Mouse (Mus musculus) yolk sac, embryonic 10.5 days (tissue): ENCODE results near the gene Oaz2.

Experiments used
- DNase-seq: peaks from one replicate; pipeline ENCODE4 v3.0.0-alpha.2; 2017; ENCODE audit warnings: low spot score

The Oaz2 gene

DNA sequence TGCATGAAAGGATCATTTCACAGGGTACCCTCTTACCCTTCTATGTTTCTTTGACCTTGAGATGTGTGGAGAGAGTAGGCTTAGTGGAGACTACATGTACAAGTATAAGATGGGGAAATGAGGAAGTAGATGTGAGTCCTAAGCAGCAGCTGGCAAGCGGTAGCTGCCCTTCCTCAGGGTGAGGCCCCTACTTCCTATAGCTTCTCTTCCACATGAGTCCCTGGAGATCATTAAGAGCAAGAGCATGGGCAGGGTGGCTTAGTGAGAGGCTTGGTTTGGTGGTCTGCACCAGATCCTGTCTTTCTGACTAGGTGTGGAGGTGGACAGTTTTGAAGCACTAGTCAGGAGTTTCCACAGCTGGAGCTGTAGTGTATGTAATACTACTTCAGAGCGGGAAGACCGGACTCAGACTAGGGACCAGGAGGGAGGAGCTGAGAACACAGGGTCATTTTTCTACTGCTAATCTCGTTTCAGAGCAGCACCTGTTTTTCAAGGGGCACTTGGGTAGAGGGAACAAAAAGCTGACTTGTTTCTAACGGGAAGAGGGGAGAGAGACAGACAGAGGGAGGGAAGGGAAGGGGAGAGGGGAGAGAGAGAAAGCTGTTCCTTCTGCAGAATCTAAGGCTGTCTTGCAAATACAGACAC is 25.3 kb downstream of the Oaz2 start:
- DNase-seq = no peak

DNA sequence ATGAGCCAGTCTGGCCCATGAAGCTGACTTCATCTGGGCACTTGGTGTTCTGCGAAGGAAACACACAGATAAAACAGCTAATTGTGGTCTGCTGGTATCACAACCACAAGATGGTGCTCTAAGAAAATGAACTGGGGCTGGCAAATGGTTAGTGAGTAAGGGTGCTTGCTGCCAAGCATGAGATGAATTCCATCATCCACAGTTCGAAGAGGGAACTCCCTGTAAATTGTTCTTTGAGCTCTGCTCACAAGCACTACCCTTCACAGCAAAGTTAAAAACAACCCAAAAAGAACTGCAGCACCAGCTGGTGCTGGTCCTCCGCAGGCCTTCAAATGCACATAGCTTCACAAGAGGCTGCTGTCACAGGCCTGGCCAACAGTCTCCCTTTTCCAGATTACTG is 27.8 kb downstream of the Oaz2 start:
- no peak for DNase-seq

DNA sequence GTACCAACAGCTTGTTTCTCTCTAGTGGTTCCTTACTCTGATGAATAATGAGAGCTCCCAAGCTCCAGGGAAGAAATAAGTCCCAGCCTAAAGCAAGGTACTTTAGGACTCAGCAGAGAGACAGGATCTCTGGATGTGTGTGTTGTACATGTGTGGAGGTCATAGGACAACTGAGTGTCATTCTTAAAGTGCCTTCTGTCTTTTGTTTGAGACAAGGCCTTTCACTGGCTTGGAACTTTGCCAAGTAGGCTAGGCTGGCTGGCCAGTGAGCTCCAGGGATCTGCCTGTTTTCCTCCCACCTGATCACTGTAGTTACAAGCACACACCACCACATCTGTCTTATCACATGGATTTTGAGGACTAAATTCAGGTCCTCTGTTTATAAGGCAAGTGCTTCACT is 28.5 kb downstream of the Oaz2 start:
- DNase-seq = no peak

DNA sequence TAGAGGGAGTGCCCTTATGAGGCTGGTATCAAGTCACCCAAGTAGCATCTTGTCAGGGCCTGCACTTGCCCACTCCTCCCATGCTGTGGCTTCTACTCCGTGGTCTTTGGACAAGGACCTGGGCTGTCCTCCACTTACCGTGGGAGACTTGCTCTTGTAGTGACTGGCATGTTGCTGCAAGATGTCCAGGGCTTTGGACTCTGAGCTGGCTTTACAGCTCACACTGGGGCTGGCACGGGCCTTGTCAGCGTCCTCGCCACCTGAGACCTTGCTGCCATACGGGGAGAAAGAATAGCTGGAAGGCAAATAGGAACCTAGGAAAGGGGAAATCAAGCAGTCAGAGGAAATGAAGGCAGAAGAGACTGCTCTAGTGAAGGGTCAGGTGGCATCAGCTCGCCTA is 29.6 kb downstream of the Oaz2 start:
- no peak for DNase-seq

DNA sequence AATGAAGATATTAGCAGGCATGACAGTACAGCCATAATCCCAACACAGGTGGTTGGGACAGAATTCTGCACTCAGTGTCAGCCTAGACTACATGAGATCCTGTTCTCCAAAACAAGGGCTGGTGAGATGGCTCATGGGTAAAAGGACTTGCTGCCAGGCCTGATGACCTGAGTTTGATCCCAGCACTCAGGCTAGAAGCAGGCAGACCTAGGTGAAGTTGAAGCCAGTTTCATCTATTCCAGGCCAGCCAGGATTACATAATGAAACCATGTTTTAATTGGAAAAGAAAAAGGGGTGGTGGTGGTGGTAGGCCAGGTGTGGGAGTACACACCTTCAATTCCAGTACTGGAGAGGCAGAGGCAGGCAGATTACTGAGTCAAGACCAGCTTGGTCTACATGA is 30.2 kb downstream of the Oaz2 start:
- DNase-seq = no peak

DNA sequence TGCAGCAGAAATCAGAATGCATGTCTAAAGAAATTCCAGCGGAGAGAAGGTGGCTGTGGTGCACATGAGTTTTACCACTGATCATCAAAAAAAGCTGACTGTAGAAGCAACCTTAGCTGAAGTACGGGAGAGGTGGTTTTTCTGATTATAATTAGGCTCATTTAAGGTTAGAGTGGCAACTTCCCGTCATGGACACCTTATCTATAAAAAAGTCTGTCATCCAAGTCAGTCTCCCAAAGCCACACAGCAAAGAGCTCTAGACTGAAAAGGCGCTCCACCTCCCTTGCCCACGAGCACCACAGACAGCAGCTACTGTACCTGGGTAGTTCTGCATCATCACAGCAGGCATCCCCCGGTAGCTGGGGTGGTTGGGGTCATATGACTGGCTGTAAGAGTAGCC is 32.7 kb downstream of the Oaz2 start:
- DNase-seq = no peak

DNA sequence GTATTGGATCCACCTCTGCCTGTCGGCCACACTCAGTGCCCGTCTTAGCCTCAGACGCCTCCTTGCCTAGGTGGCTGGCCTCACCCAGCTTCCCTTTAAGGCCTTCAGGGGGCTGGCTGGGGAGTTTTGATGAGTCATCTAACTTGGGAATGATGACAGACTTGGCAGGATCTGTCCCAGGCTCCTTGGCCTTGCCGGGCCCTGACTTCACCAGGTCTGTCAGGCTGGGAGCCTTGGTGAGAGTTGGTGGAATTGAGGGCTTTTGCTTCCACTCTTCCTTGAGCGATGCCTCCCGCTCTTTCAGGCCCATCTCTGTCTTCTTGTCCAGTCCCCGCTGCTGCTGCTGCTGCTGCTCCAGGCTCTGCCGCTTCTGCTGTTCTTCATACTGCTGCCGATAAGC is 34.5 kb downstream of the Oaz2 start:
- DNase-seq = no peak

DNA sequence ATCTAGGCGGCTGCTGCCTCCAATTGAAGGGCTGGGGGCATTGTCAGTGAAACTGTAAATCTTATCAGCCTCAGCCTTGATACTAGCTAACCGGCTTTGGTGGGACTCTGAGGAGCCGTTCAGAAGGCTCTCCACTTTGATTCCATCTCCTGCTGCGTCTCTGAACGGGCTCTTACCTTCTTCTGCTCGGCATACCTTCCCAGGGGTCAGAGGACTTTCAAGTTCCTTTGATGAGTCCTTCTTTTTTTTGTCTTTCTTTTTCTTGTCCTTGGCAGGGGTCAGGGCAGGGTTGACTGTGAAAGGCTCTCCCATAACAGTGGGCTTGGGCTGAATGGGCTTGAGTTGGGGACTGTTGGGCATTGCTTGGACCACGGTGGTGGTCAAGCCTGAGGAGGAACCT is 35.4 kb downstream of the Oaz2 start:
- no peak for DNase-seq

DNA sequence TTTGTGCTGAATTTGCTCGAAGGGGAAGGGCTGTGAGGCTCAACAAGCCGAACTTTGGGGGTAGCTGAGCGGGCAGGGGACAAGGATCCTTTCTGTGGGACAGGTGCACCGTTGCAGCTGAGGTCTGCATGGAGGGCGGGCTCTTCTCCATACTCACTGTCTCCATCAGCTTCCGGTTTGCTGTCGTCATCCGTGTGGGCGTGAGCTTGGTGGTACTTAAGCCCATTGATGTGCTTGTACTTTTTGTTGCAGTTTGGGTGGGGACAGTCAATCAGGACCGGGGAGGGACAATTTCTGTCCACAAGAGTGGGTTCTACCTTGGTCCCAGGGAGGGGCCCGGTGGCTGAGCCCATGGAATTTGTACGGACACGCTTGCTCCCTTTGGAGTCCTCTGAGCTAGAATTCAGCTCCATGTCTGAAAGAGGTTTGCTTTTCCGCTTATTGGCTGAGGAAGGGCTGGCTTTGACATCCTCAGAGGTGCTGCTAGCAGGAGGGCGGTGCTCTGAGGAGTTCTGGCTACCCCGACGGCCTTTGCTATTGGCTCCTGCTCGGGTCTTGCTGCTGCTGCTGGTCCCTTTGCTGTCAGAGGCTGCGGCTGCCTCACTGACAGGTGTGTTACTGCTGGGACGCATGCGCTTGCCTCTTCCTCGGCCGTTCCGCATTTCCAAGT is 36.3 kb downstream of the Oaz2 start:
- DNase-seq = no peak

DNA sequence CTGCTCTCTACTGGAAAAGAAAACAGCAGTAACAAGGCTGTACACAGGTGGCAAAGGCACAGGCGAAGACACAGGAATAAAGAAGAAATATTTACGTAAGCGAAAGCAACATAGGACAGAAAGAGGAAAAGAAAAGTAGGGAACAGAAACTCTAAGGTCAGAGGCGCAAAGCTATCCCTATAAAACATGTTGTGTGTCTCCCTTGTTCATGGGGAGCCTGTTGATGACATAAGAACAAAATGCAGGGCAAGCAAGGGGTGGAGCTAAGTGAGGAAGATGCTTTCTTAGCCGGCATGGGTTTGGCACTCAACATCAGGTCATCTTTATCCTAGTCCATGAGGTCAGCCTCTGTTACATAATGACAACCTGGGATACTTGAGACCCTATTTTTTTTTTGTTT is 50.4 kb downstream of the Oaz2 start:
- no peak for DNase-seq

DNA sequence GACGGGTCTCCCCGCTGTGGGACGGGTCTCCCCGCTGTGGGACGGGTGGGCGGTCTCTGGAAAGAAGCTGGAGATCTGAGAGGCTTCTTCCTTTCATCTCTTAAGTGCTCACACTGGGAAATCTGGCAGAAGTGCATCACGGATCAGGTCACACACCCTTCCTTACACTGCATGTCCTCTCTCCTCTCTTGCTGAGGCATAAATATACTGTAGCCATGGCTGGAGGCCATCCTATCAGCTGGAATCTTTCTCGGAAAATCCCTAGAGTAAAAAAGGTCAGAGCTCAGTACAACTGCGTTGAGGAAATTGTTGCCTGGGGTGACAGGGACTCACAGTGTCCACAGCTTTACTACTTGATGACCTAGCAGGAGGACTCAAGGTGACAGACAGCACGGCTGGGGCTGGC is 53.4 kb downstream of the Oaz2 start:
- no peak for DNase-seq

DNA sequence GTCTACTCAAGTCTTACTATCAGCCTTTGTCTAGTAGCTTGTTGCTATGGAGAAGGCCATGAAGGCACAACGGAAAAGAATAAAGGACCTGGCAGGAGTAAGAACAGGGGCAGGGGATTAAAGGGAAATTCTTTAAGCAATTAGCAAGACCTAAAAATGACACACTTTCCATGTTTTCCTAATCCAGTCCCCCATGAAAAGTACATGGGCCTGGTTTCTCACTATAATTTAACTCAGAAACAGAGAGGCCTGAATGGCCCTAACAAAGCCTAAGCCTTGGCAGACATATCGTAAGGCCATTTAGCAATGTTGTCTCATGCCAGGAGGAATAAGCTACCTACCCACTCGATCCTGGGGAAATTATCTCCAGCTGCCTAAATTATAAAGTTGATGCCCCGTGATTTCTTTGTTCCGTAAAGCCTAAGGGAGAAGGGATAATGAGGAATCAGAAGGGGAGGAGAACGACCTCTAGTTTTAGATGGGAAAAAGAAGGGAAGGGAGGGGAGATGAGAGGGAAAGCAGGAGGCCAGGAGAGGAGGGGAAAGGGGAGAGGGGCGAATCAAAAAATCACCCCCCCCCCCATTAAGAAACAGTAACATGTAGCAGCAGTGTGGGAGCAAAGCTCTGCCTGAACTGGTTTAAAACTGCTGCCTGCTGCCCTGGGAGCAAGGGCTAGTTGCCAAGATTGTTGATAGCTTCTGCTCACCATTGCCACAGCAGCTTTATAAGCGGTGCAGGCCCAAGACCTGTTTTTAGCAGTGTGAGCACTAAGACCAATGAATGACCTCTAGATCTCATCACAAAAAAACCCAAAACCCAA is 56.9 kb downstream of the Oaz2 start:
- DNase-seq = no peak

DNA sequence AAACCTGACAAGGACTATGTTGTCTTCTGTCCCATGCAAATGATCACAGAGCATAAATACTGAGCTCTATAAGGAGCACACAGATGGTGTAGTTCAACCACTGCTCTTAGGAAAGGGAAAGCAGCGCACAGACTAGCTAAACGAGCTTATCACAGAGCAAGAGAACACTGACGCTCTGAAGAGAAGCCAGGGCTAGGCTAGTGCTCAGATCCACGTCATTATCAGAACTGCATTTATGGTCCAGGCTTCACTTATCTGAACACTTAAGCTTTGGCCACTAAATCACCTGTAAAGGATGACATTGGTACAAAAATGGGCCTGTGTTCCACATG is 57.5 kb downstream of the Oaz2 start:
- no peak for DNase-seq

DNA sequence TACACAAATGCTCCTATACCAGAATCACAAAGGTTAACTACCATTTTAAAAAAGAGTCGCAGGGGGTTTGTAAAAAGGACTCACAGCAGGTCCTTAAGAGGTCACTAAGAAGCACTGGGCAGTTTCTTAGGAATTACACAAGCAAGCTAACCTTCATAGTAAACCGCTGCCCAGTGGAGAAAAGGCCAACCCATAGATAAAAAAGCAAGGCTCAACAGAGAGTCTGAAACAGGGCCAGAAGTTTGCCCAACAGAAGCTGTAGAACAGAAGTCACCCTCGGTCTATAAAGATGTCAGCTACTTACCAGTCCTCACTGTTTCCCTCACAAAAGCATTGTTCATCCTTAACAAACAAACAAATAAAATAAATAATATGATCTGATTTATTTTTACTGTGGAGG is 58.6 kb downstream of the Oaz2 start:
- no peak for DNase-seq

DNA sequence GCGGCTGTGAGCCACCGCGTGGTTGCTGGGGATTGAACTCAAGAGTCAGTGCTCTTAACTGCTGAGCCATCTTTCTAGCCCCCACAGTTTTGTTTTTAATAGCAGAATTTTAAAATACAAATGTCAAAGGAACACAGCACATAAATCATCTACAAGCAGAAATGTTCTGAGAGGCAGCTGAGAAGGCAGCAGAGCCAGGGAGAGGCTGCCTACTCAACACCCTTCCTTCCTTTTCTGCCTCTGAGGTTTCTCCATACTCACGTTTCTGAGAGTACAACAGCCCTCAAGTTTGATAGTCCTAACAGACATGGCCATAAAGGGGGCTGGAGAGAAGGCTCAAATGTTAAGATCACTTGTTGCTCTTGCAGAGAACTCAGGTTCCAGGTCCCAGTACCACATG is 59.7 kb downstream of the Oaz2 start:
- DNase-seq = no peak

DNA sequence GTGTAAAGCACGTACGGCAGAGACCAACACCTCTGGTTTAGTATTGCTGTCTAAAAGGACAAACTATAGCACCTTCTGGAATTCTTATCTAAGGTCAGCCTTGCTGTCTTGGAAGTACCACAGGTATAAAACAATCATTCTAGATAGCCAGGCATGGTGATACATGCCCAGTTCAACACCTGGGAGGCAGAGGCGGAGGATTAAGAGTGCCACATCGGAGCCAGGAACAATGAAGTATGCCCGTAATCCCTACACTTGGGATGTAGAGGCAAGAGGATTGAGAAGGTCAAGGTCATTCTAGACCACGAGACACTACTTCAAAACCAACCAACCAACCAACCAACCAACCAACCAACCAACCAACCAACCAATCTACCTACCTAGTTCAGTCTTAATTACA is 60.8 kb downstream of the Oaz2 start:
- no peak for DNase-seq

DNA sequence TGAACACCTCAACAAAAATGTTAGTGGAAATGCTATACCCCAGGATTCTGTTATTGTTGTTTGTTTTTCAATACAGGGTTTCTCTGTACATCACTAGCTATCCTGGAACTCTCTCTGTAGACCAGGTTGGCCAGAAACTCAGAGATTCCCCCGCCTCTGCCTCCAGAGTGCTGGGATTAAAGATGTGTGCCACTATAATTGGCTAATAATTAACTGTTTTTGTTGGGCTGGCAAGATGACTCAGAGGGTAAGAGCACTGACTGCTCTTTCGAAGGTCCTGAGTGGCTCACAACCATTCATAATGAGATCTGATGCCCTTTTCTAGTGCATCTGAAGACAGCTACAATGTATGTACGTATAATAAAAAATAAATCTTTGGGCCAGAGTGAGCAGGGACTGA is 67.1 kb downstream of the Oaz2 start:
- DNase-seq = no peak
